In the genomic region with DNA sequence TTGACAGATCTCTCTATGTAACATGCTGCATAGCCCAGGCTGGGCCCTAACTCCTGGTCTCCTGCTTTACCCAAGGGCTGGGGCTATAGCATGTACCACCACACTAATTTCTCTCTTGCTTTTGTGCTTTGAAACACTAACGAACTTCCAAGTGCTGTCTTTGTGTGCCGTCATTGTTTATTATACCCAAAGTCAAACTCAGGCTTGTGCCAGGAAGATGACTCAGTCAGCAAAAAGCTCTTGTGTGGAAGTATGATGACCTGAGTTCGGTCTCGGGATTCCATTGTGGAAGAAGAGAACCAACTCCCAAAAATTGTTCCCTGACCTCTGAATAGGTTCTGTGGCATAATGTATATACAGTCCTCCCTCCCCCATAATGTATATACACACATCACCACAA, we compare ENCODE assay signal across 17 mouse cellular contexts.
"Had no signal": no experiment of that assay in that cellular context is flagged by ENCODE, and none has a peak within 500 bp of the region (broad histone marks: within the 10 kb centered on the region; RNA-seq: fewer than 3 reads in every experiment).

No protein-coding gene starts in this region.

- H3K36me3 ChIP-seq: kidney, embryonic 15.5 days; liver, embryonic 13.5 days had no signal

- H3K4me3 ChIP-seq: kidney, embryonic 15.5 days; left cerebral cortex, adult 2 months; liver, embryonic 13.5 days had no signal

- DNase-seq: kidney, adult 11 months; kidney, adult 8-10 months; kidney, postnatal 10 days; kidney, postnatal 36 days; layer of hippocampus, postnatal 36 days; liver, embryonic 13.5 days; lung, embryonic 14.5 days; lung, postnatal 14 days; midbrain, embryonic 14.5 days; right cerebral cortex, postnatal 14 days; right cerebral cortex, postnatal 4 days; thymus, adult 2 months; thymus, postnatal 25 days had no signal

- H3K9me3 ChIP-seq: kidney, embryonic 15.5 days; liver, embryonic 13.5 days had no signal

- H3K4me2 ChIP-seq: kidney, embryonic 15.5 days; liver, embryonic 13.5 days; lung, embryonic 14.5 days had no signal

- H3K4me1 ChIP-seq: kidney, embryonic 15.5 days; liver, embryonic 13.5 days had no signal

- H3K27me3 ChIP-seq: kidney, embryonic 15.5 days; liver, embryonic 13.5 days had no signal

- H3K9ac ChIP-seq: kidney, embryonic 15.5 days; liver, embryonic 13.5 days; lung, embryonic 14.5 days had no signal

- H3K27ac ChIP-seq: kidney, embryonic 15.5 days; left cerebral cortex, adult 2 months; liver, embryonic 13.5 days; macrophage; stomach, postnatal 0 days had no signal
